Mouse (Mus musculus): ENCODE results near the gene Zfp239. TPM values are rescaled to one million over a fixed set of nuclear protein-coding genes. Genes with fewer than 3 reads are reported as not detected.
A peak's percentile ranks its signal among the peaks of the same experiment; 100 is the strongest.
"Not testable (repeated sequence)": the region's sequence is repeated elsewhere in the genome, so short reads cannot be mapped to it uniquely, and the experiment has no call there.

The Zfp239 gene
- polyA plus RNA-seq, 1 experiment = 5.1 TPM

- TF ChIP-seq POLR2A (IDR thresholded peaks at IDR 0.05; ENCODE audit: low read depth, low read length) = no peak
- TF ChIP-seq CTCF (IDR thresholded peaks at IDR 0.05; ENCODE audit: extremely low read depth, insufficient read length, insufficient replicate concordance, low read depth, low read length) = no peak
- 2% methylated on average over 12 of the region's 12 CpGs for WGBS
- H3K36me3 ChIP-seq (ENCODE audit: control insufficient read depth, insufficient read depth, low read length) = peaks cover 15% of the 10 kb centered on the region
- no peaks in the 10 kb centered on the region for H3K27me3 ChIP-seq (ENCODE audit: control insufficient read depth, insufficient read depth, low read length)
- H3K4me1 ChIP-seq (ENCODE audit: control insufficient read depth, insufficient read depth, insufficient read length, low read length) = 0 out of 2 replicates have a peak, but pooled peaks cover 2% of the 10 kb centered on the region
- peak overlapping the region; percentile 70 for H3K27ac ChIP-seq (ENCODE audit: insufficient read depth, low read depth, low read length)
- H3K4me3 ChIP-seq (ENCODE audit: low read depth, low read length) = peak overlapping the region; percentile 88
Observed at GRCm38 (mm10) chr6:117841511-117841955, 20.4 kb upstream of the Zfp239 start.

GRCm38 (mm10) chr6:117844597-117844996, 17.3 kb upstream of the Zfp239 start:
- no peak for TF ChIP-seq POLR2A (IDR thresholded peaks at IDR 0.05; ENCODE audit: low read depth, low read length)
- TF ChIP-seq CTCF (IDR thresholded peaks at IDR 0.05; ENCODE audit: extremely low read depth, insufficient read length, insufficient replicate concordance, low read depth, low read length) = no peak
- no peak overlapping the region for H3K4me3 ChIP-seq (ENCODE audit: low read depth, low read length)
- 0 out of 2 replicates have a peak, but pooled peaks cover 2% of the 10 kb centered on the region for H3K4me1 ChIP-seq (ENCODE audit: control insufficient read depth, insufficient read depth, insufficient read length, low read length)
- H3K36me3 ChIP-seq (ENCODE audit: control insufficient read depth, insufficient read depth, low read length) = peaks cover 20% of the 10 kb centered on the region
- WGBS = 75% methylated on average over 9 of the region's 9 CpGs
- no peaks in the 10 kb centered on the region for H3K27me3 ChIP-seq (ENCODE audit: control insufficient read depth, insufficient read depth, low read length)
- no peak overlapping the region for H3K27ac ChIP-seq (ENCODE audit: insufficient read depth, low read depth, low read length)

DNA sequence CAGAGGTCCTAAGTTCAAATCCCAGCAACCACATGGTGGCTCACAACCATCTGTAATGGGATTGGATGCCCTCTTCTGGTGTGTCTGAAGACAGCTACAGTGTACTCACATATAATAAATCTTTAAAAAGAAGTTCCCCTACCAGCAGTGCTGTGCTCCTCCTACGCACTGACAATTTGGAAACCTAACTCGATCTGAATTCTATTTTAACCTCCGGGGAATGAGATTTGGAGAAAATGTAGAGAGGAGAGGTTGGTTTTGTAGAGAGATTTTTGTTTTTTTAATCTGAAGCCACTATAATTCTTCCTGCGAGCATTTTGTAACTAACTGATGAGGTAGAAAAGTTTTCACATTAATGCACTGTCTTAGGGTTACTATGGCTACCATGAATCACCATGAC, 15.2 kb upstream of the Zfp239 start:
- 93% methylated on average over 4 of the region's 4 CpGs for WGBS

GRCm38 (mm10) chr6:117847772-117848171, 14.1 kb upstream of the Zfp239 start:
- WGBS = 94% methylated on average over 2 of the region's 2 CpGs
- TF ChIP-seq CTCF (IDR thresholded peaks at IDR 0.05; ENCODE audit: extremely low read depth, insufficient read length, insufficient replicate concordance, low read depth, low read length) (no peak), POLR2A (IDR thresholded peaks at IDR 0.05; ENCODE audit: low read depth, low read length) (no peak)
- no peak overlapping the region for H3K4me3 ChIP-seq (ENCODE audit: low read depth, low read length)
- H3K27me3 ChIP-seq (ENCODE audit: control insufficient read depth, insufficient read depth, low read length) = no peaks in the 10 kb centered on the region
- no peaks in the 10 kb centered on the region for H3K4me1 ChIP-seq (ENCODE audit: control insufficient read depth, insufficient read depth, insufficient read length, low read length)
- H3K36me3 ChIP-seq (ENCODE audit: control insufficient read depth, insufficient read depth, low read length) = peaks cover 20% of the 10 kb centered on the region
- no peak overlapping the region for H3K27ac ChIP-seq (ENCODE audit: insufficient read depth, low read depth, low read length)

More for the DNA sequence above, 15.2 kb upstream of the Zfp239 start:
- H3K27ac ChIP-seq (ENCODE audit: insufficient read depth, low read depth, low read length); H3K4me3 ChIP-seq (ENCODE audit: low read depth, low read length); H3K4me1 ChIP-seq (ENCODE audit: control insufficient read depth, insufficient read depth, insufficient read length, low read length); H3K27me3 ChIP-seq (ENCODE audit: control insufficient read depth, insufficient read depth, low read length): not testable (repeated sequence)
- H3K36me3 ChIP-seq (ENCODE audit: control insufficient read depth, insufficient read depth, low read length) = peaks cover 20% of the 10 kb centered on the region

- no peak overlapping the region for H3K4me3 ChIP-seq (ENCODE audit: low read depth, low read length)
- TF ChIP-seq POLR2A (IDR thresholded peaks at IDR 0.05; ENCODE audit: low read depth, low read length) (no peak), CTCF (IDR thresholded peaks at IDR 0.05; ENCODE audit: extremely low read depth, insufficient read length, insufficient replicate concordance, low read depth, low read length) (no peak)
- H3K4me1 ChIP-seq (ENCODE audit: control insufficient read depth, insufficient read depth, insufficient read length, low read length) = no peaks in the 10 kb centered on the region
- no peaks in the 10 kb centered on the region for H3K27me3 ChIP-seq (ENCODE audit: control insufficient read depth, insufficient read depth, low read length)
- WGBS = 89% methylated on average over 5 of the region's 5 CpGs
- no peak overlapping the region for H3K27ac ChIP-seq (ENCODE audit: insufficient read depth, low read depth, low read length)
- H3K36me3 ChIP-seq (ENCODE audit: control insufficient read depth, insufficient read depth, low read length) = peaks cover 17% of the 10 kb centered on the region
Observed at GRCm38 (mm10) chr6:117848577-117848976, 13.3 kb upstream of the Zfp239 start.

GRCm38 (mm10) chr6:117851747-117852146, 10.2 kb upstream of the Zfp239 start:
- peaks cover 5% of the 10 kb centered on the region; the same call in 1 of the 2 replicates for H3K36me3 ChIP-seq (ENCODE audit: control insufficient read depth, insufficient read depth, low read length)
- TF ChIP-seq CTCF (IDR thresholded peaks at IDR 0.05; ENCODE audit: extremely low read depth, insufficient read length, insufficient replicate concordance, low read depth, low read length) = no peak
- no peak for TF ChIP-seq POLR2A (IDR thresholded peaks at IDR 0.05; ENCODE audit: low read depth, low read length)
- no peak overlapping the region for H3K4me3 ChIP-seq (ENCODE audit: low read depth, low read length)
- H3K27ac ChIP-seq (ENCODE audit: insufficient read depth, low read depth, low read length) = no peak overlapping the region
- H3K27me3 ChIP-seq (ENCODE audit: control insufficient read depth, insufficient read depth, low read length) = no peaks in the 10 kb centered on the region
- H3K4me1 ChIP-seq (ENCODE audit: control insufficient read depth, insufficient read depth, insufficient read length, low read length) = no peaks in the 10 kb centered on the region
- 48% methylated on average over 2 of the region's 2 CpGs for WGBS

GRCm38 (mm10) chr6:117857990-117858389, 3.9 kb upstream of the Zfp239 start:
- no peak overlapping the region for H3K27ac ChIP-seq (ENCODE audit: insufficient read depth, low read depth, low read length)
- no peaks in the 10 kb centered on the region for H3K27me3 ChIP-seq (ENCODE audit: control insufficient read depth, insufficient read depth, low read length)
- no peaks in the 10 kb centered on the region for H3K36me3 ChIP-seq (ENCODE audit: control insufficient read depth, insufficient read depth, low read length)
- TF ChIP-seq CTCF (IDR thresholded peaks at IDR 0.05; ENCODE audit: extremely low read depth, insufficient read length, insufficient replicate concordance, low read depth, low read length) = no peak
- TF ChIP-seq POLR2A (IDR thresholded peaks at IDR 0.05; ENCODE audit: low read depth, low read length) = no peak
- H3K4me3 ChIP-seq (ENCODE audit: low read depth, low read length) = no peak overlapping the region
- WGBS = 29% methylated on average over 1 of the region's 1 CpGs
- peaks cover under 1% of the 10 kb centered on the region; the same call in 1 of the 2 replicates for H3K4me1 ChIP-seq (ENCODE audit: control insufficient read depth, insufficient read depth, insufficient read length, low read length)

Measured in small intestine, adult 2 months (tissue).